Mouse (Mus musculus) stomach, embryonic 16.5 days (tissue): ENCODE measurements around the gene Ube2t. TPM values are rescaled to one million over a fixed set of nuclear protein-coding genes. Genes with fewer than 3 reads are reported as not detected.
A peak's percentile ranks its signal among the peaks of the same experiment; 100 is the strongest.

ENCODE experiments used
- ATAC-seq: fragments of 200-750 bp; cut with Nextera tagmentation; 2 replicates; pipeline ENCODE4 v1.8.0; 2017; ENCODE audit warnings: moderate number of reproducible peaks, moderate TSS enrichment; ENCODE audit not compliant: insufficient read depth, low FRiP score
- H3K27ac ChIP-seq: fragments of 300-500 bp; sonication (generic); 2 replicates; pipeline ENCODE4 v1.5.1; 2014; ENCODE audit warnings: low read length
- H3K27me3 ChIP-seq: fragments of 300-500 bp; sonication (generic); 2 replicates; pipeline ENCODE4 v1.6.1; 2014; ENCODE audit warnings: low read length, control low read depth, mixed read lengths; ENCODE audit not compliant: control insufficient read depth, insufficient read depth
- H3K36me3 ChIP-seq: fragments of 300-500 bp; sonication (generic); 2 replicates; pipeline ENCODE4 v1.6.1; 2014; ENCODE audit warnings: low read length; ENCODE audit not compliant: control insufficient read depth, insufficient read depth
- H3K4me1 ChIP-seq: fragments of 300-500 bp; sonication (generic); 2 replicates; pipeline ENCODE4 v1.6.1; 2014; ENCODE audit warnings: low read length, control low read depth, mixed read lengths; ENCODE audit not compliant: control insufficient read depth, insufficient read depth
- H3K4me2 ChIP-seq: fragments of 300-500 bp; sonication (generic); 2 replicates; pipeline ENCODE4 v1.6.1; 2014; ENCODE audit warnings: low read depth, low read length, mixed read lengths
- H3K4me3 ChIP-seq: fragments of 300-500 bp; sonication (generic); replicated peaks from 2 replicates; pipeline ENCODE4 v1.5.1; 2014; ENCODE audit warnings: mild to moderate bottlenecking, low read length
- H3K9ac ChIP-seq: fragments of 300-500 bp; sonication (generic); 2 replicates; pipeline ENCODE4 v1.6.1; 2014; ENCODE audit warnings: low read length
- H3K9me3 ChIP-seq: fragments of 300-500 bp; sonication (generic); replicated peaks from 2 replicates; pipeline ENCODE4 v1.6.1; 2016; ENCODE audit warnings: low read length, control low read depth; ENCODE audit not compliant: control insufficient read depth
- WGBS: fragments of 180-500 bp; shearing (Covaris S2); extraction: QIAGEN DNeasy Blood & Tissue Kit; methylation state at CpG from one replicate; pipeline ENCODE4 v1.1.7; 2014; 5-methylcytosine and 5-hydroxymethylcytosine counted together
- polyA plus RNA-seq: library from polyadenylated mRNA; unstranded; fragments of >200 nt; fragmentation: Nextera tagmentation; extraction: Ambion mirVana; gene quantifications from 2 replicates; pipeline ENCODE4 v1.2.1, GENCODE M21; 2015

The Ube2t gene
- polyA plus RNA-seq, 1 experiment from 2014 or later = 33.2 TPM

- no peak overlapping the region for H3K27ac ChIP-seq
- ATAC-seq = no peak
- no peaks in the 10 kb centered on the region for H3K4me1 ChIP-seq
- 10% methylated on average over 14 of the region's 14 CpGs for WGBS
- H3K9me3 ChIP-seq = no peaks in the 10 kb centered on the region
- no peaks in the 10 kb centered on the region for H3K27me3 ChIP-seq
- H3K9ac ChIP-seq = peak overlapping the region; percentile 63
- peak overlapping the region; percentile 42 for H3K4me3 ChIP-seq
- H3K4me2 ChIP-seq = peak overlapping the region; percentile 85
- no peaks in the 10 kb centered on the region for H3K36me3 ChIP-seq
These were observed 25.6 kb downstream of the Ube2t start for GRCm38 (mm10) chr1:134987962-134988341.

- Histone ChIP-seq H3K9me3 (no peaks in the 10 kb centered on the region), H3K9ac (no peak overlapping the region), H3K4me2 (no peak overlapping the region), H3K4me1 (no peaks in the 10 kb centered on the region), H3K27me3 (no peaks in the 10 kb centered on the region; the same call in 1 of the 2 replicates), H3K4me3 (no peak overlapping the region), H3K27ac (no peak overlapping the region), H3K36me3 (no peaks in the 10 kb centered on the region)
- no peak for ATAC-seq
- WGBS = 8% methylated on average over 7 of the region's 7 CpGs
These were observed 27.0 kb downstream of the Ube2t start for GRCm38 (mm10) chr1:134989372-134989771.

GRCm38 (mm10) chr1:134992046-134992645 lies 29.8 kb downstream of the Ube2t start:
- H3K4me1 ChIP-seq = no peaks in the 10 kb centered on the region
- H3K9me3 ChIP-seq = no peaks in the 10 kb centered on the region
- H3K27ac ChIP-seq = no peak overlapping the region
- 0 out of 2 replicates have a peak overlapping the region, but pooled peaks have one; percentile 21 for H3K9ac ChIP-seq
- H3K4me2 ChIP-seq = no peak overlapping the region
- H3K36me3 ChIP-seq = no peaks in the 10 kb centered on the region
- WGBS = 30% methylated on average over 8 of the region's 8 CpGs
- H3K4me3 ChIP-seq = no peak overlapping the region
- no peaks in the 10 kb centered on the region; the same call in 1 of the 2 replicates for H3K27me3 ChIP-seq
- ATAC-seq = no peak

GRCm38 (mm10) chr1:134994739-134995138 lies 32.4 kb downstream of the Ube2t start:
- Histone ChIP-seq H3K9ac (no peak overlapping the region), H3K27me3 (no peaks in the 10 kb centered on the region; the same call in 1 of the 2 replicates), H3K27ac (no peak overlapping the region), H3K4me2 (no peak overlapping the region), H3K9me3 (no peaks in the 10 kb centered on the region), H3K4me1 (no peaks in the 10 kb centered on the region), H3K4me3 (no peak overlapping the region), H3K36me3 (no peaks in the 10 kb centered on the region)
- 81% methylated on average over 3 of the region's 3 CpGs for WGBS
- no peak for ATAC-seq

GRCm38 (mm10) chr1:134995437-134995836 lies 33.1 kb downstream of the Ube2t start:
- Histone ChIP-seq H3K4me3 (no peak overlapping the region), H3K36me3 (no peaks in the 10 kb centered on the region), H3K27me3 (no peaks in the 10 kb centered on the region; the same call in 1 of the 2 replicates), H3K9me3 (no peaks in the 10 kb centered on the region), H3K9ac (no peak overlapping the region), H3K27ac (no peak overlapping the region), H3K4me2 (no peak overlapping the region), H3K4me1 (no peaks in the 10 kb centered on the region)
- no peak for ATAC-seq
- WGBS = 73% methylated on average over 4 of the region's 4 CpGs

- 31% methylated on average over 1 of the region's 1 CpGs for WGBS
These were observed 33.6 kb downstream of the Ube2t start for GRCm38 (mm10) chr1:134995954-134996353.

GRCm38 (mm10) chr1:134996471-134996870 lies 34.1 kb downstream of the Ube2t start:
- H3K9ac ChIP-seq = no peak overlapping the region
- 85% methylated on average over 7 of the region's 7 CpGs for WGBS
- H3K4me1 ChIP-seq = no peaks in the 10 kb centered on the region
- no peaks in the 10 kb centered on the region for H3K9me3 ChIP-seq
- no peak overlapping the region for H3K27ac ChIP-seq
- H3K36me3 ChIP-seq = no peaks in the 10 kb centered on the region
- no peak overlapping the region for H3K4me3 ChIP-seq
- ATAC-seq = no peak
- H3K27me3 ChIP-seq = no peaks in the 10 kb centered on the region; the same call in 1 of the 2 replicates
- H3K4me2 ChIP-seq = no peak overlapping the region

More at GRCm38 (mm10) chr1:134995954-134996353, 33.6 kb downstream of the Ube2t start:
- no peaks in the 10 kb centered on the region for H3K4me1 ChIP-seq
- no peaks in the 10 kb centered on the region for H3K9me3 ChIP-seq
- no peak overlapping the region for H3K9ac ChIP-seq
- ATAC-seq = 0 out of 2 replicates have a peak, but pooled peaks have one; percentile 37
- H3K4me3 ChIP-seq = no peak overlapping the region
- H3K27ac ChIP-seq = no peak overlapping the region
- H3K36me3 ChIP-seq = no peaks in the 10 kb centered on the region
- no peak overlapping the region for H3K4me2 ChIP-seq
- H3K27me3 ChIP-seq = no peaks in the 10 kb centered on the region; the same call in 1 of the 2 replicates

- H3K4me1 ChIP-seq = no peaks in the 10 kb centered on the region
- H3K4me2 ChIP-seq = no peak overlapping the region
- H3K27me3 ChIP-seq = no peaks in the 10 kb centered on the region; the same call in 1 of the 2 replicates
- no peak overlapping the region for H3K9ac ChIP-seq
- no peaks in the 10 kb centered on the region for H3K9me3 ChIP-seq
- H3K27ac ChIP-seq = no peak overlapping the region
- 52% methylated on average over 5 of the region's 5 CpGs for WGBS
- no peak for ATAC-seq
- H3K4me3 ChIP-seq = no peak overlapping the region
- H3K36me3 ChIP-seq = no peaks in the 10 kb centered on the region
These were observed 35.2 kb downstream of the Ube2t start for GRCm38 (mm10) chr1:134997568-134997967.

GRCm38 (mm10) chr1:134998231-134998630 lies 35.9 kb downstream of the Ube2t start:
- Histone ChIP-seq H3K4me3 (no peak overlapping the region), H3K36me3 (no peaks in the 10 kb centered on the region), H3K27me3 (no peaks in the 10 kb centered on the region; the same call in 1 of the 2 replicates), H3K9me3 (no peaks in the 10 kb centered on the region), H3K9ac (no peak overlapping the region), H3K27ac (no peak overlapping the region), H3K4me1 (no peaks in the 10 kb centered on the region), H3K4me2 (no peak overlapping the region)
- WGBS = 81% methylated on average over 8 of the region's 8 CpGs
- no peak for ATAC-seq
